Mouse (Mus musculus): ENCODE measurements at regions not wholly inside any gene's neighbourhood (a gene's known extent, or its start where the extent isn't known, plus 50 kb on each side); places are given as distances from the start of the nearest gene placed in this dataset.
A peak's percentile ranks its signal among the peaks of the same experiment; 100 is the strongest.

DNA sequence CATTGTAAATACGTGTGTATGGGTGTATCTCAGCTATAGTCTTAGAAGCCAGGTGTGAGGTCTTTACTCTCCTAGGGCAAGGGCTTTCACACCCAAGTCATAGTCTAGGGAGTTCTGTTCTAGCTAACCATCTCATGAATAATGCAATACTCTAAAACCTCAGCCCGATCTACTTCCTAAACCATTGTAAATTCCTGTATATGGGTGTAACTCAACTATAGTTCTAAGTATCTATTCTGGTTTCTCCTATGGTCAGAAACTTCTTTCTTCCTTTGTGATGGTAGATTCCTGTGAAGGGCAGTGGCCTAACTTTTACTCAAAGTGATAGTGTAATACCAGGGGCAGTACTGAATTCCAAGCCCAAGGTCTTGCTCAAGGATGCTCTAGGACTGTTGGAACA, 58.7 kb upstream of the Srd5a3 start:
- peak; percentile 1 for DNase-seq

DNA sequence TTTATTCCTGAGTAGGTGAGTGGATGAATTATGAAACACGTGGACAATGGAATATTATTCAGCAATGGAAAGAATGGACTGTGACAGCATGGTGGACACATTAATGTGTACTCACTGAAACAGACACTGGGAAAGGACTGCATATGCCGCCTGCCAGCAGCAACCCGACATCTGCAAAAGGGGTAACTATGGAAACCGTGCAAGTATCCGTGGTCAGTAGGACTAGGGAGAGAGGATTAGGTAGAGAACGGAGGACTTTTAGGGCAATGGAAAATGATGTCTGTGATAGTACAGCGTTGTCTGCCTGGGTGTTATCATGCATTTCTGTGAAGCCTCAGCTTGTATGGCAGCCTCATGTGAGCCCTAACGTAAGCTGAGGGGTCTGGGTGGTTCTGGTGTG, 59.6 kb upstream of the Srd5a3 start:
- peak; percentile 25 for DNase-seq

DNA sequence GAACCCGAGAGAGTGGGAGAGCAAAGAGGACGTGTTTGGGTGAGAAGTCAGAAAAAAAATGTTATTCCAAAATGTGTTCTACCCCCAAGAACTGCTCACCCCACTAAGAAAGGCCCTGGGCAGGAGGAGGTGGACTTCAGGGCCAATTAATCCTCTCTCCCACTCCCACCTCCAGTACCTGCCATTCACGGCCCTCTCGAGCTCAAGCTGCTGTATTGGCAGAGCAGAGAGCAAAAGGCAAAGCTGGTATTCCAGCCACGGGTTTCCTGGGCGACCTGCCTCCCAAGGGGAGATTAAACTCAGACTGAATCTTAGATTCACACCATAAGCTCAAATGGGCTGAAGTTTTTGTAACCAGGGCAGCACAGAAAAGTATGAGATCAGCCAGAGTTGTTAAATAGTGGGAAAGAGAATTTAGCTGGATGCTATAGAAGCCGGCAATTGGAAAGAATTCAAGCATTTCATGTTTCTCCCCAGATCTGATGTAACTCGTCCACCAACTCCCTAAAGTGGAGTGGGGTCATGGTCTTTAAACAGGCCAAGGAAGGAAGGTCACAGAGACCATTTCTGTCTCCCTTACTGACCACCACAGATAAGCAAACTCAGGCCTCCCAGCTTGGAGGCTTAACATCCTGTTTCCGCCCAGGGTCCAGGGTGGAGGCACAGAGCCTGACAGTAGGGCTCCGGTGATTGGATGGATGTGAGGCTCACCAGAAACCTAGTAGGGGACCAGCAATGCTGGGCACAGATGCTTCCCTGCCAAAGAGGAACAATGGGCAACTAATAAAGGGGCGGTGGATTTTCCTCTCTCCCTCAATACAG, 60.7 kb upstream of the Srd5a3 start:
- peak; percentile 98 for DNase-seq

DNA sequence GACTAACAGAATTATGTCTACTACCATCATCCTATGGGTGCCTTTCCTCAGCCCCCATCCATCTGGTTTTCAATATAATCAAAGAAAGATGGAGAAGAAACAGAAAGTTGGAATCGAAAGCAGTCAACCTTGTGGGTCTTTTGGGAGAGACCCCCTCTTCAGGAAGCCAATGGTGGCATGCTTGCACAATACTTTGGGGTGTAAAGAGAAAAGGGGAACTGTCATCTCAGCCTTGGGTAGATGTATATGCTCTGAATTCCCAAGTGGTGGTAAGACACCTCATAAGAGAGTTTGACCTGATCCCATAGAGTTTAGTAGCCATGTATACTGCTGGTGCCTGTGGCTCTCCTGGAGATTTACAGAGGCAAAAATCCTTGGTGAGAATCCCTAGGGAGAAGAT, 61.6 kb upstream of the Srd5a3 start:
- peak; percentile 23 for DNase-seq

DNA sequence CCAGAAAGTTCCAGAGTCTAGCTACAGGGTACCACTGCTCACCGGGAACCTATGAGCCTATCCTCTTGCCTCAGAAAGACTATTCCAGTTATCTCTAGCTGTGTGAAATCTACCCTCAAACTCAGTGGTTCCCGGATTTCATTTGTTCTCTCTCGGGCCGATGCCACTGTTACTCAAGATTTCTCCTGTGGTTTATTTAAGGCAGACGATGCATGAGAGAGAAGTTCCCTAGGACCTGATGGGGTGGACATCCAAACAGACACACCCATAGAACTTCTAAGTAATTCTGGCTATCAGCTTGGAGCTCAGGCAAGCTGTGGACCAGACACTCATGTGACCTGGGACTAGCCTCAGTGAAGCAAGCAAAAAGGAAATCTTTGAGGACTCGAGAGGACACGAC, 63.8 kb upstream of the Srd5a3 start:
- peak; percentile 76 for DNase-seq

DNA sequence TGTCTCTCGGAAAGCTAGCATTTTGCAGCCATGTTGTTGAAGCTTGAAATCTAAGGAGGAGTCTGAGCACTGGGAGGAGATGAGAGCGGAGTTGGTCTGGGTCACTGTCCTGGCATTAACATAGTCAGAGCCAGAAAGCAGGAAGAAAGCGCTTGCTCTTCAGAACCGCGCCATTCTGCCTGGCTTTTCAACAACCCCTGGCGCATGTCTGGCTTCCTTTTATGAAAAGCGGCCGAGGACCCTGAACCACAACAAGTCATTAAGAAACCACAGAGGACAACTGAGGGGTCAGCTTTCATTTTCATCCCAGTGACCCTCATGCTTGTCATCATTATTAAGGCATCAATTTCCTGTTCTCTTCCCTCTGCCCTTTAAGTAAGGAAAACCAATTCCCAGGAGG, 64.7 kb upstream of the Srd5a3 start:
- DNase-seq: peak; percentile 74

DNA sequence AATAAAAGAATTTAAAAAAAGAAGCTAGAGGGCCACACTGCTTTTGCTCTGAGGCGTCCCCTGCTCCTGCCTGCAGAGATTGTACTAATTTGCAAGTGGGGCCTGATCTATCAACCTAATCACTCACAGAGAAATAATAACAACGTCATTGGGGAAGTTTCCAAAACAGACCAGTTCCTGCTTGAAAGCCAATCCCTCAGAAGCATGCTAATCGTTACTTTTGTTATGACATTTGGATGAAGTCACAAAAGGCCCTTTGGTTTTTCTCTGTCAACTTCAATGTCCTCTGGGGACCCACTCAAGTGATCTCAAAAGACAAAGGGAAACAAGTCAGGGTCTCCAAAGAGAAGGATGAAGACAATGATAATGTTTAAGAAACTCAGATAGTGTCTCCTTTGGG, 72.2 kb upstream of the Srd5a3 start:
- DNase-seq: peak; percentile 64

DNA sequence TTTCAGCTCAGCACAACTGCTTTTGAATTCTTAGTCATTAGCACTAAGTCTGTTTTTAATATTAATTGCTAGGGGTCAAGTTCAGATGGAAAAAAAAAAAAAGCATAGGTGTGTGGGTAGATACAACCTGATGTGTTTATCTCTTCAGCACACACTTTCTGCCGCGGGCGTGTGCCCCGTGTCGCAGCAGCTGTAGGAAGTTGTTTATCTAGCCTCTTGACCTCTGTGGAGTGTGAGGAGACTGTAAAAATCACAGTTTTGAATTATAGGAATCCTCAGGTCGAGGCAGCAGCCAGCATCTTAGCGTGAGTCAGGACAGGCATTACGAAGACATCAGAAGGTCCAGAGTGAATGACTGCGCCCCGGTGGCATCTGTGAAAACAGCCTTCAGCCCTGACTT, 72.8 kb upstream of the Srd5a3 start:
- DNase-seq: peak; percentile 95

DNA sequence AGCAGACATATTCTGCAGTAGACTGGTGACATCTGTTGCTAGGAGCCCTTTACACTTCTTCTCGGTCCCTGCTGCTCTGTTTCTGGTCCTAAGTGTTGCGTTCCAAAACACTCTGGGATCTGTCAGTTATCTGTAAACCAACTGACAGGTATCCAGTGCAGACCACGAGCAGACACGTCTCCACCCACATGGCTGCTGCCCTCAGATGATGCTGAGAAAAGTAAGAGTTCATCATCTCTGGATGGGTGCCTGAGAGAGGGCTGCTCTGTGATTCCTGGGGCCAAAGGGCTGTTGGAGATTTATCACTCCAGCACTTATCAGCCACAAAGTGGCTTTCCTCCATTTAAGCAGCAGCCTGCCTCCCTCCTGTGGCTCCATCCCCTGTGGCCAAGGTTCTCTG, 74.3 kb upstream of the Srd5a3 start:
- peak; percentile 82 for DNase-seq

DNA sequence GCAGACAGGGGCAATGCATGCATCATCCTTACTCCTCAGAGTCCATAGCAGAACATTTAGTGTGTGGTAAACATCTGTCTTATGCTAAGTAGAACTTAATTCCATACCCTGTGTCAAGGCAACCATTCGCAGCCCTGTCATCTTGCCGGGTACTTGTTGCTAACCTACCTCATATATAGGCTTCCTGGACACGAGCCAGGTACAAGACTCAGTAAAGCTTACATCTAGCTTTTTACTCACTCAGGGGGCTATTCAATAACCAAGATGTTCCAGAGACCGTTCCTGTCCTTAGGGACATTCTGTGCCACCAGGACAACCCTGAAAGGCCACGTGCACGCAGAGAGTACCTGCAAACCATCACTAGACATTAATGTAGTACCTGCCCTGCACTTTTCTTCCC, 74.8 kb upstream of the Srd5a3 start:
- peak; percentile 68 for DNase-seq

DNA sequence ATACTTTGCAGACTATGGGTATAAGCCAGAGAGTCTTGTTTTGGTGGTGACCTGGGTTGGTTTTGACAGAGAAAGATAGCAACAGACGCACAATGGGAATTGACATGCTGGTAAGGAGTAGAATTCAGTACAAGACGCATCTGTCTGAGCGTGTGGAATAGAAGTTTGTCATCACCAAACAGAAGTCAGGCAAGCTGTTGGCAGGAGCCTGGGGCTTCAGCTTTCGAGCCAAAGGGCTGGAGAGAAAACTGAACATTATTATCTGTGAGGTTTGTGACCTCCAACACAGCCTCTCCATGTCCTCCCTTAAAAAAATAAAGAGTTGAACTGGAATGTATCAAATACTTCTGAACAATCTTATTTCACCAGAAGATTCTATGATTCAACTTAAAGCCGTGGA, 75.4 kb upstream of the Srd5a3 start:
- DNase-seq: peak; percentile 45

DNA sequence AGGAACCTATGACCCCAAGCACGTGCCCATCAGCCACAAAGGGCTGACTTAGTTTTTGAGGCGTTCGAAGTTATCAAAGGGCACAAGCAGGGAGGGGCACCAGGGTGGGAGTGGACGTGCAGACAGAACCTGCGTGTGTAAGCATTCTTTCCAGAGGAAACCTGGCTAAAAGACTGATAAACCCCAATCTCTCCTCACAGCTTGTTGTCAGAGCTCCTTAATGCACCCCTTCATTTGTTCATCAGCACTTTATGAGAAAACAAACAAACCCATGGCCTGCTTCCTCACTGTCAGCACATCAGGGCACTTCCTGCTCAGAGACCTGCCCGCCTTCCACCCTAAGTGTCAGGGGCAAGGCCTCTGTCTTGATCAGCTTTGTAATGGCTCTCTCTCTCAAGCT, 76.6 kb upstream of the Srd5a3 start:
- peak; percentile 85 for DNase-seq

DNA sequence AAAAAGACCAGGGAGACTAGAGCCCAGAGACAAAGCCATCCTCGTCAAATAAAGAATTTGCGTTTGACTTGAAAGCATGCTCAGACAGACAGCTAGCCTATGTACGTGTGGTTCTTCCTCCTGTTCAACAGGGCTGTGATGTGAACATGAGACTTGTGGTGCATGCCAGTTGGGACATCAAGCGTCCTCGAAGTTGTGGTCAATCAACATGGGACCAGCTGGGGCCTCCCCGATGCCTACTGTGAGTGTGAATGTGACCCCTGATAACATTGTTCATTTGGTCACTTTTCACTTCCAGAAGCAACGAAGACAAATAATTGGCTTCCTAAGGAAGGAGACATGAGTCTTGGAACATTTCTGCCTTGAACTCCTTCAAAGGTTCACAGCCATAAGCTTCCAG, 79.8 kb upstream of the Kdr start:
- peak; percentile 57 for DNase-seq

DNA sequence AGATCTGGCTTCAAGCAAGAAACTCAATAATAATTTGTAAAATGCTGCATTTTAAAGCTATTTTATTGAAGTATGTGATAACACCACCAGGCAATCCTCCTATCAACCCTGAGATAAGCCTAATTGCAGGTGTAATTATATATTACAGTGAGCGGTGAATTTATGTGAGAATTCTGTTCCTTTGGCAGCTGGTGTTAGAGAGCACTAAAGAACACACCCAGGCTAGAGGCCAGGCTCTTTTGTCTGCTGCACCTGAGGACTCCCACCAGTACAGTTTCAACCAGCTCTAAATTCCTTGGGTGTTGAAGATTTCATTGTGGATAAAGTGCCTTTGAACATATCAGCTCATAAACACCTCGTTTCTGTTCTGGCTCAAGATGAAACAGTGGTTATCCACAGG, 77.6 kb upstream of the Kdr start:
- DNase-seq: no peak

DNA sequence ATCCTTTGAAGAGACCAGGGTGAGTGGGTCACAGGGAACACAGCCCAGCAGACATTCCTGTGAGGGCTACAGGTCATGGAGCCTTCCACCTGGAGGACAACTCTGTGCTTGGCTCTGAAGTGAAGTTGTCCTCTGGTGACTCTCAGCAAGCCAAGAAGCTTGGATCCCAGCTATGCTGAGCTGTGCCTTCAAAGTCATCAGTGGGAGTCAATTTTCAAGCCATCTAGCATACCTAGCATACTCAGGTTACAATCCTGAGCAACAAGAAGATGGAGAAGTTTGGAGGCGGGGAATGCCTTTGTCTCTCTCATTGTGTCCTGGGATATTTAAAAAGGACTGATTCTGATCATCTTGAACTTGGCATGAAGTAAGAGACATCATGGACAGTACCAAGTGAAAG, 74.5 kb upstream of the Kdr start:
- DNase-seq: peak; percentile 64

DNA sequence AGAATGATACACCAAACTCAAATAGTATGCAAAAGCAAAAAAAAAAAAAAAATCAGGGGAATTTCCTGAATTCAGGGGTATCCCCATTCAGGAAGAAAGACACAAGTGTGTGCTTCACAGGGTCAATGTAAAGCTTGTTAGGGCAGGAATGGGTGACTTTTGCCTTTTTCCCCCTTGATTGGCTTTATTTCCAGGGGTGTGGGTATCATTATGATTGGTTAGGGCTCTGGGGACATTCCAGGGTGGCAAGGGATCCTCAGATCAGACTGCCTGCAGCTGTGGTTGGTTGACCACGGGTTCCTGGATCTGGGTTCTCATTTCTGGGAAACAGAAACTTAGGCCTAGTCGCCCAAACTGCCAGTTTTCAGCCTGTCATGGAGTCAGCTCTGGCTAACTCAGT, 73.4 kb upstream of the Kdr start:
- peak; percentile 33 for DNase-seq

DNA sequence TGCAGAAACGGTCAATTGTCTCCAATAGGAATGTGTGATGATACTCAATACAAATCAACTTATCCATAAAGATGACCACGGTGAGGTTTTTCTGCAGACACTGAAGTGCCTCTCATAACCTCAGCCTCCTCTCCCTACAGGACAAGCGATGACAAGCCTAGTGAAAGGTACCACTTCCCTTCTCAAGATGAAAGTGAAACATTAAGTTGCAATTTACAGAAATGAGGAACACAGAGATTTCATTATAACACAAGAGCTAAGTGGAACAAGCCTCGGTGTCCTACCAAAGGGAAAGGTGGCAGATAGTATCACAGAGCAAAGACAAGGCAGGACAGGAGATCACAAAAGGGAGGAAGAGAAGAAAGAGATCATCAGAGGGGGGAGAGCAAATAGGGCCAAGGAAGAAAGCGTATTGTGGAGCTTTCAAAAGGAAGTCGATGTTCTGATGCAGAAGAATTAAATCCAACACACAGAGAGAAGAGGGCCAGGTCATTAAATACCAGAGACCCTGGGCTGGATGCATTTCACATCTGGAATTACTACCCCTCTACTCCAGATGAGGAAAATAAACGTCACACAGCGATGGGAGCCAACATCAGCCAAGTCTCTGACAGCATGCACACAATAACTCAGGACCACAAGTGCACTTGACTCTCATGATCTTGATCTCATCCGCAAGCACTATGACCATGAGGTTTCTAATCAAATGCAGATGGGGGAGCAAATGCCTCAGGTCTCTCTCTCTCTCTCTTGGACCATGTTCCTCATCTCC, 70.0 kb upstream of the Kdr start:
- DNase-seq: peak; percentile 61

DNA sequence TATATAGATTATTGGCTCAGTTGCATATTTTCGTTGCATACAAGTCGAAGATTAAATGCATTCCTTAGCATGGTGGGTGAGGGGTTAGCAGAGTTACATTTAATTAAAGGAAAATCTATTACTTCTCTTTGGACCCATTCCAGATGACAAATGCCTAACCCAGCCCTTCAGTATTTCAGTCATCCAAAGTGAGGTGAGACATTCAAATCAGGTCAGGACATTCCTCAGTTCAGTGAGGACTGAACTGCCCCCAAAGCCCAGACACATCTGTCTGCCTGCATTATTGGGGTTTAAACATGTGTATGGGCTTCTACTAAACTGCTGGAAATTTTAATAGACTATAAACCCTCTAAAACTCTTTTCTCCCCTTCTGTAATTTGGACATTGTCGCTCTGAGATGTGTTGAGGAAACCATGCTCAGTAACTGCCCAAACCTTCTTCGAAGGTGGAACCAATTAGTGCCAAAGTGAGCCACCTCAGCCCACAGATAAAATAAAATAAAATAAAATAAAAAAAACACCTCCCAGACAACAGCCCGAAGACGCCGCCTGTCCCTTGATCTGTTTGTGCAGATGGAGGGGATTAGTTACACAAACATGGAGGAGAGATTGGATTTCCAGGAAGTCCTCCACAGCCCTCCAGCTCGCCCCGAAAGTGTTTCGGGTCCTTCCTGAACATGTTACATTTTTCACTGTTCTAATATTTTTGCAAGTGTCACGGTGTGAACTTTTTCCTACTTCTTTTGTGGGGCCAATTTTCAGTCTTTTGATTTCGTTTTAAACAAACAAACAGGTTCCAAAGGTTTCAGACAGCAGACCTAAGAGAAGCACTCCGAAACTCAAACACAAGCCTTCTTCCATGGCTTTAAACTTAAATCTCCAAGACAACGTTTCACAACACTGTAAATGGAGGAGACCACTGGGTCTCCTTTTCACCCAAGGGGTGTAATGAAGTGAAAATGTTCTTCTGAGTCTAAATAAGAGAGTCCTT, 65.6 kb upstream of the Kdr start:
- peak; percentile 59 for DNase-seq

DNA sequence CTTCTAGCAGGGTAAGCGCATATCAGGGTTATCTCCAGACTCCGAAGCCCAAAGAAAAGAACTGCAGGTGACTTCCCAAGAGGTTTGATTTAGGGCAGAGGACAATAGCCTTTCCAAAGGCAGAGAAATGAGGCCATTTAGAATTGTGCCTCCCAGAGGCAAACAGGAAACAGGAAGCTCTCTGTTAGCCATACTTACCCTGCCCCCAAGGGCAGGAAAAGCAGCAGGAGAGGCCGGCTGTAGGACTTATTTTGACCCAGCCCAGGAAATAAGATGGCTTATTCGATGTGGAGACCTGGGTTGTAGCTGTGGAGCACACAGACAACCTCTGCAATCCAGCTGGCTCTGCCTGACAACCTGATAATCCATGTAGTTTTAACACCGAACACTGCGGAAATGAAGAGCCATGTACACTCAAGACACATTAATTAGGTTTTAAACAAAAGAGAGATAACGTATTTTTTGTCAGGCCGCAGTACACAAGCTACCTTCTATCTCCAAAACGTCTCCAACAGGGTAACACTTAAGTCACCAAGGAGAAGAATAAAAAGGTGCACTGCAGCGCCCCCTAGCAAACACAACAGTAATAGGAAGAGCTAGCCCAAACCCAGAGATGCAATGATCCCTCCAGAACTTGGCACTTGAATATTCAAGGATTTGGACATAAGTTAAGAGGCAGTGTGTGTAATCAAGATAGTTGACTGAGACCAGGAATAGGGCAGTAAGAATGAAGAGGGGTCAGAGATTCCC, 62.4 kb upstream of the Kdr start:
- peak; percentile 98 for DNase-seq

DNA sequence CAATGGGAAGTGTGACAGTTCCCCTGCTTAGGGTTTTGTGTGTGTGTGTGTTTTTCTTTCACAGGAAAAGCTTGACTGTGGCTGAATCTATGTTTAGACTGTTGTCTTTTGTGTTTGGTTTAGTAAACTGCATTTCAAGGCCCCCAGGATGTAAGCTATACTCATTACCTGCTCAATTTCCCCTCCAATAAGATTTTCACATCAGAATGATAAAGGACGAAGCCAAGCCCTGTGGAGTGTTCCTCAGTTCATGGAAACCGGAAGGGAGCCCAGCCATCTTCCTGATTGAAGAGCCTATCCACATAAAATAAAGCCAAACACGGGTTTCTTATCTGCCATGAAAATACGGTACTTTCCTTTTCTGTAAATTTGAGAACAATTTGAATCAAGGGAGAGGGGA, 50.5 kb upstream of the Kdr start:
- peak; percentile 94 for DNase-seq

All from heart, adult 11 months (tissue).